Mouse (Mus musculus) brain, embryonic 14.5 days (tissue): ENCODE data around the gene Nphp4.

Source experiments
- CTCF ChIP-seq: fragments of 200-500 bp; IDR thresholded peaks from 2 replicates; pipeline ENCODE4 v1.5.1; 2012; ENCODE audit warnings: inconsistent platforms, mild to moderate bottlenecking, moderate library complexity, borderline replicate concordance; ENCODE audit not compliant: insufficient read depth, insufficient read length; ENCODE audit errors: extremely low read depth
- POLR2A ChIP-seq: fragments of 200-500 bp; IDR thresholded peaks from 2 replicates; pipeline ENCODE4 v1.6.1; 2012; ENCODE audit warnings: mild to moderate bottlenecking, inconsistent platforms, borderline replicate concordance; ENCODE audit not compliant: poor library complexity, insufficient read depth, insufficient read length, severe bottlenecking; ENCODE audit errors: extremely low read depth

DNA sequence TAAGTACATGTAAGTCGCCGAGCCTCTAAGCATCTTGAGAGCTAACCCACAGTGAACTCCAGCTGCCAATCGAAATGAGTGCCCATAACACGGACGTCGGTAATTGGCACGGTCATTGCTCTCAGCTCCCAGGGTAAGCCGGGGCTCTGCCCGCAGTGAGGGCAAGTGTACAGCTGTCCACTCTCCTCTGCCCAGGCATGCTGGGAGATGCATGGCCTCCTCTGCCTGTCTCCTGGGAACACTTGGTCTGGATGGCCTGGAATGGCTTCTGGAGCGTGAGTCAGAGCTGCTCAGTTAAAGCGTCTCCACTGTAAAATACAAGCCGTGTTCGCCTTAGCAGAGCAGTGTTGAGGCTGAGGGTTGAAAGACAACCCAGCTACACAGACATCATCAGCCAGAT is 9.9 kb upstream of the Nphp4 start:
- TF ChIP-seq CTCF, result no peak
- TF ChIP-seq POLR2A, result no peak
